Mouse (Mus musculus) liver, postnatal 0 days (tissue): ENCODE results near the gene Hecw2. TPM values are rescaled to one million over a fixed set of nuclear protein-coding genes. Genes with fewer than 3 reads are reported as not detected.

Experiments used
- ATAC-seq: fragments of 200-750 bp; cut with Nextera tagmentation; 2 replicates; pipeline ENCODE4 v1.8.0; 2017; ENCODE audit warnings: mild to moderate bottlenecking, moderate library complexity
- DNase-seq: peaks from one replicate; pipeline ENCODE4 v3.0.0-alpha.2; 2016
- H3K27ac ChIP-seq: fragments of 300-500 bp; sonication (generic); 2 replicates; pipeline ENCODE4 v1.5.1; 2014; ENCODE audit warnings: antibody characterized with exemption, moderate library complexity, mild to moderate bottlenecking, low read depth
- H3K27me3 ChIP-seq: fragments of 300-500 bp; sonication (generic); 2 replicates; pipeline ENCODE4 v1.6.1; 2014; ENCODE audit warnings: low read length, control low read depth, mixed read lengths; ENCODE audit not compliant: insufficient read depth
- H3K36me3 ChIP-seq: fragments of 300-500 bp; sonication (generic); replicated peaks from 2 replicates; pipeline ENCODE4 v1.6.1; 2014; ENCODE audit warnings: mild to moderate bottlenecking, control low read depth, low read length, moderate library complexity, mixed read lengths; ENCODE audit not compliant: insufficient read depth
- H3K4me1 ChIP-seq: fragments of 300-500 bp; sonication (generic); 2 replicates; pipeline ENCODE4 v1.6.1; 2014; ENCODE audit warnings: antibody characterized with exemption, mild to moderate bottlenecking, control low read depth; ENCODE audit not compliant: insufficient read depth
- H3K4me2 ChIP-seq: fragments of 300-500 bp; sonication (generic); 2 replicates; pipeline ENCODE4 v1.6.1; 2014; ENCODE audit warnings: low read depth, mild to moderate bottlenecking, low read length, moderate library complexity, mixed read lengths
- H3K4me3 ChIP-seq: fragments of 300-500 bp; sonication (generic); 2 replicates; pipeline ENCODE4 v1.5.1; 2014; ENCODE audit warnings: low read depth, low read length
- H3K9ac ChIP-seq: fragments of 300-500 bp; sonication (generic); replicated peaks from 2 replicates; pipeline ENCODE4 v1.6.1; 2014; ENCODE audit warnings: mild to moderate bottlenecking, moderate library complexity
- H3K9me3 ChIP-seq: fragments of 300-500 bp; sonication (generic); 2 replicates; pipeline ENCODE4 v1.6.1; 2016; ENCODE audit warnings: mild to moderate bottlenecking, control low read depth, low read length, mixed read lengths
- CTCF ChIP-seq: sonication (generic); IDR thresholded peaks from 2 replicates; pipeline ENCODE4 v1.5.1; 2016; ENCODE audit warnings: antibody characterized with exemption, low read depth
- EP300 ChIP-seq: IDR thresholded peaks from 2 replicates; pipeline ENCODE4 v1.6.1; 2016; ENCODE audit warnings: antibody characterized with exemption, low read depth, mild to moderate bottlenecking
- WGBS: fragments of 180-500 bp; shearing (Covaris S2); extraction: QIAGEN DNeasy Blood & Tissue Kit; methylation state at CpG from one replicate; pipeline ENCODE4 v1.1.7; 2014; ENCODE audit not compliant: insufficient replicate concordance; 5-methylcytosine and 5-hydroxymethylcytosine counted together
- polyA plus RNA-seq: library from polyadenylated mRNA; unstranded; fragments of >200 nt; fragmentation: Nextera tagmentation; extraction: Ambion mirVana; gene quantifications from 2 replicates; pipeline ENCODE4 v1.2.1, GENCODE M21; 2015

The Hecw2 gene
- polyA plus RNA-seq, 1 experiment from 2014 or later: 0.61 TPM

- H3K4me1 ChIP-seq: no peaks in the 10 kb centered on the region
- H3K27ac ChIP-seq: no peak overlapping the region
- TF ChIP-seq CTCF (no peak), EP300 (no peak)
- DNase-seq: no peak
- H3K27me3 ChIP-seq: no peaks in the 10 kb centered on the region
- no peak overlapping the region for H3K9ac ChIP-seq
- H3K4me3 ChIP-seq: no peak overlapping the region
- no peaks in the 10 kb centered on the region for H3K36me3 ChIP-seq
- ATAC-seq: no peak
- WGBS: 80% methylated on average over 5 of the region's 5 CpGs
- H3K4me2 ChIP-seq: no peak overlapping the region
- no peaks in the 10 kb centered on the region for H3K9me3 ChIP-seq
These were observed 49.9 kb downstream of the Hecw2 start for GRCm38 (mm10) chr1:54145106-54145505.

GRCm38 (mm10) chr1:54133802-54134436, 61.0 kb downstream of the Hecw2 start:
- Histone ChIP-seq H3K9ac (no peak overlapping the region), H3K9me3 (no peaks in the 10 kb centered on the region), H3K36me3 (no peaks in the 10 kb centered on the region), H3K27me3 (no peaks in the 10 kb centered on the region), H3K4me1 (peaks cover 2% of the 10 kb centered on the region; the same call in 1 of the 2 replicates), H3K4me2 (no peak overlapping the region), H3K4me3 (no peak overlapping the region), H3K27ac (no peak overlapping the region)
- WGBS: 62% methylated on average over 4 of the region's 4 CpGs
- ATAC-seq (no peak), DNase-seq (no peak)
- TF ChIP-seq CTCF (no peak), EP300 (no peak)

GRCm38 (mm10) chr1:54128714-54129431, 66.1 kb downstream of the Hecw2 start:
- peaks cover 2% of the 10 kb centered on the region; the same call in 1 of the 2 replicates for H3K4me1 ChIP-seq
- no peak for TF ChIP-seq CTCF
- TF ChIP-seq EP300: no peak
- no peak for DNase-seq
- no peak overlapping the region for H3K9ac ChIP-seq
- no peaks in the 10 kb centered on the region for H3K27me3 ChIP-seq
- H3K4me3 ChIP-seq: no peak overlapping the region
- no peak for ATAC-seq
- WGBS: 26% methylated on average over 5 of the region's 5 CpGs
- H3K4me2 ChIP-seq: no peak overlapping the region
- H3K9me3 ChIP-seq: no peaks in the 10 kb centered on the region
- H3K36me3 ChIP-seq: no peaks in the 10 kb centered on the region
- H3K27ac ChIP-seq: no peak overlapping the region

- no peaks in the 10 kb centered on the region for H3K27me3 ChIP-seq
- H3K27ac ChIP-seq: no peak overlapping the region
- DNase-seq: no peak
- no peak for ATAC-seq
- H3K36me3 ChIP-seq: no peaks in the 10 kb centered on the region
- 69% methylated on average over 10 of the region's 10 CpGs for WGBS
- H3K4me3 ChIP-seq: no peak overlapping the region
- peaks cover 2% of the 10 kb centered on the region; the same call in 1 of the 2 replicates for H3K4me1 ChIP-seq
- H3K9ac ChIP-seq: no peak overlapping the region
- H3K4me2 ChIP-seq: no peak overlapping the region
- H3K9me3 ChIP-seq: no peaks in the 10 kb centered on the region
- TF ChIP-seq CTCF (no peak), EP300 (no peak)
These were observed 67.8 kb downstream of the Hecw2 start for GRCm38 (mm10) chr1:54126991-54127742.

- DNase-seq: no peak
- WGBS: 85% methylated on average over 2 of the region's 2 CpGs
- no peak overlapping the region for H3K27ac ChIP-seq
- no peaks in the 10 kb centered on the region for H3K9me3 ChIP-seq
- no peak overlapping the region for H3K9ac ChIP-seq
- TF ChIP-seq CTCF (no peak), EP300 (no peak)
- H3K4me2 ChIP-seq: no peak overlapping the region
- no peaks in the 10 kb centered on the region for H3K27me3 ChIP-seq
- no peak overlapping the region for H3K4me3 ChIP-seq
- ATAC-seq: no peak
- no peaks in the 10 kb centered on the region for H3K4me1 ChIP-seq
- no peaks in the 10 kb centered on the region for H3K36me3 ChIP-seq
These were observed 72.4 kb downstream of the Hecw2 start for GRCm38 (mm10) chr1:54122551-54122950.

- ATAC-seq: no peak
- Histone ChIP-seq H3K36me3 (no peaks in the 10 kb centered on the region), H3K4me3 (no peak overlapping the region), H3K9me3 (no peaks in the 10 kb centered on the region), H3K27me3 (no peaks in the 10 kb centered on the region), H3K4me1 (no peaks in the 10 kb centered on the region), H3K4me2 (no peak overlapping the region), H3K27ac (no peak overlapping the region), H3K9ac (no peak overlapping the region)
- no peak for DNase-seq
- TF ChIP-seq EP300: no peak
- TF ChIP-seq CTCF: no peak
- 76% methylated on average over 5 of the region's 5 CpGs for WGBS
These were observed 73.8 kb downstream of the Hecw2 start for GRCm38 (mm10) chr1:54121071-54121730.
